Mouse (Mus musculus): Measurements from ENCODE around the gene Larp4b.

Gene Larp4b

GRCm38 (mm10) chr13:9178718-9179117 is 85.0 kb downstream of the Larp4b start:
- no peak for DNase-seq (ENCODE audit: low read depth, low spot score)

- DNase-seq (ENCODE audit: low read depth, low spot score) = no peak
Observed at GRCm38 (mm10) chr13:9180221-9180620, 86.5 kb downstream of the Larp4b start.

- DNase-seq (ENCODE audit: low read depth, low spot score) = no peak
Observed at GRCm38 (mm10) chr13:9181106-9181505, 87.4 kb downstream of the Larp4b start.

GRCm38 (mm10) chr13:9181666-9182264 is 88.1 kb downstream of the Larp4b start:
- DNase-seq (ENCODE audit: low read depth, low spot score) = peak; percentile 83

- DNase-seq (ENCODE audit: low read depth, low spot score) = no peak
Observed at GRCm38 (mm10) chr13:9184281-9184680, 90.6 kb downstream of the Larp4b start.

GRCm38 (mm10) chr13:9184716-9185115 is 91.0 kb downstream of the Larp4b start:
- no peak for DNase-seq (ENCODE audit: low read depth, low spot score)

GRCm38 (mm10) chr13:9187156-9187555 is 93.5 kb downstream of the Larp4b start:
- no peak for DNase-seq (ENCODE audit: low read depth, low spot score)

GRCm38 (mm10) chr13:9187566-9188530 is 94.2 kb downstream of the Larp4b start:
- DNase-seq (ENCODE audit: low read depth, low spot score) = no peak

- no peak for DNase-seq (ENCODE audit: low read depth, low spot score)
Observed at GRCm38 (mm10) chr13:9189481-9189880, 95.8 kb downstream of the Larp4b start.

GRCm38 (mm10) chr13:9191172-9192140 is 97.8 kb downstream of the Larp4b start:
- DNase-seq (ENCODE audit: low read depth, low spot score) = no peak

GRCm38 (mm10) chr13:9192797-9193330 is 99.2 kb downstream of the Larp4b start:
- no peak for DNase-seq (ENCODE audit: low read depth, low spot score)

GRCm38 (mm10) chr13:9194656-9195055 is 101.0 kb downstream of the Larp4b start:
- peak; percentile 64 for DNase-seq (ENCODE audit: low read depth, low spot score)

GRCm38 (mm10) chr13:9195565-9195964 is 101.9 kb downstream of the Larp4b start:
- peak; percentile 62 for DNase-seq (ENCODE audit: low read depth, low spot score)

- no peak for DNase-seq (ENCODE audit: low read depth, low spot score)
Observed at GRCm38 (mm10) chr13:9198106-9198505, 104.4 kb downstream of the Larp4b start.

- peak; percentile 61 for DNase-seq (ENCODE audit: low read depth, low spot score)
Observed at GRCm38 (mm10) chr13:9198728-9199464, 105.2 kb downstream of the Larp4b start.

- no peak for DNase-seq (ENCODE audit: low read depth, low spot score)
Observed at GRCm38 (mm10) chr13:9199465-9199844, 105.8 kb downstream of the Larp4b start.

- no peak for DNase-seq (ENCODE audit: low read depth, low spot score)
Observed at GRCm38 (mm10) chr13:9222761-9223405, 129.2 kb downstream of the Larp4b start.
